Mouse (Mus musculus) cerebellum, adult 11 months (tissue): Measurements from ENCODE around the gene Anln.
"Not testable (repeated sequence)": the region's sequence is repeated elsewhere in the genome, so short reads cannot be mapped to it uniquely, and the experiment has no call there.

Experiments used
- DNase-seq: peaks from one replicate; pipeline ENCODE4 v3.0.0; 2022

Anln gene

DNA sequence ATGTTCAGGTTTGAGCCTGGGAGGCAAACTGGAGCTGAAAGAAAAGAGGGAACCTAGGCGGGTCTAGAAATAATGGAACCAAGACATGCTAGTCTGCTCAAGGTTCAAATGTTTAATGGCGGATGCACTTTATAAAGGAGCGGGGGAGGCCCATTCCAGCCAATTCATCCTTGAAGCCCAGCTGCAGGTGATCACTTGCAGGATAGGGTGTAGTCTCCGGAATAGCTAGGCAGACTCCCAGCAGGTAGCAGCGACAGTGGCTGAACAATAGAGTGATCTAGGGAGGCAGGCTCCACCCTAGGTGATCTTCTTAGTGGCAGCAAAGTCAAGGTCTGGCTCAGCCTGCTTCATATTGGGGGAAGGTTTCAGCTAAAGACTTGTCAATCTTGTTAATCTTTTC, 72.9 kb downstream of the Anln start:
- not testable (repeated sequence) for DNase-seq

DNA sequence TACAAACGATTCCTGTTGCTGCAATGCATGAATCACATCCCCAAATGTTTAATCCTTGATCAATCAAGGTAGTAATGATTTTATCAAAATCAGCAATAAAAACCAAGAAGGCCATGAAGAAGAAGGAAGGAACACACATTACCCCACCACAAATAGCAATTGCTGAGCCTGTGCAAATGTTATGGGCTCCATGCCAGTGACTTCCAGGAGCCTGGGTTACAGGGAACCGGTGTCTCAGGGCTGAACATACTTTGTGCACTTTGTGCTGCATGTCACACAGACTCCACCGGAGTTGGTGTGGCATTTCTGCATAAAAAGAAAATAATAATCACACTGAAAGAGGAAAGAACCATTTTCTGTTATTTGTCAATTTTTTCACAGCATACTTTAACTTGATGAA, 74.9 kb downstream of the Anln start:
- no peak for DNase-seq

DNA sequence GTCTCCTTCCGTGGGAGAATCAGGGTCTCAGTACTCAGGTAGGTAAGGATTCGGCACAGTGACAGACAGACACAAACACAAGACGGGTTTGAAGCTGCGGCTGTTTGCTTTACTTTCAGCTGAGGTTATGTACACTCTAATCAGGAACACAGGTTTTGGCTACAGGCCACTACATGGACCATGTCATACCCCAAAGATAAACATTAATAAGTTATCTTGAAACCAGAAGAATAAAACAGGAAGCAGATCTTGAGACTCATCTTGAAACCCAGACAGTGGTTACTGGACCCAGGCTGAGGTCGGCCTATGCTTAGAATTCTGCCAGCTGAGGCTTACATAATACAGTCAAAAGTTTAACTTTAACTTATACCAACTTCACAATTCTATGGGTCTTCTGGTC, 75.8 kb downstream of the Anln start:
- no peak for DNase-seq

DNA sequence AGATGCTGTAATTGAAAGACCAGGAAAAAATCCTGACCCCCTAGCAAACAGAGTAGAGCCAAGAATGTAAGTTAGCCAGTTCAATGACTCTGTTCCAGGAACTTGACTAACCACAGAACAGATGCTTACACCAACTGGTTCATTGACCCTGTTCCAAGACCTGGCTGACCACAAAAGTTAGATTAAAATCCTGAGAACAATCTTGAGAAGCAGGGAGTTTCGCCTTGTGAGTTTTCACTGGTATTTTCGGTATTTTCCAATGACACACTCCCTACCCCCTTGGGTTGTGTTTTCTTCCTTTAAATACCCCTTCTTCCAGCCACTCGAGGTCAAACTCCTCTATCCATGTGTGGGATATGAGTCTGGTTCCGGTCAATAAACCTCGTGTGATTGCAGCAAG, 79.3 kb downstream of the Anln start:
- DNase-seq = no peak

DNA sequence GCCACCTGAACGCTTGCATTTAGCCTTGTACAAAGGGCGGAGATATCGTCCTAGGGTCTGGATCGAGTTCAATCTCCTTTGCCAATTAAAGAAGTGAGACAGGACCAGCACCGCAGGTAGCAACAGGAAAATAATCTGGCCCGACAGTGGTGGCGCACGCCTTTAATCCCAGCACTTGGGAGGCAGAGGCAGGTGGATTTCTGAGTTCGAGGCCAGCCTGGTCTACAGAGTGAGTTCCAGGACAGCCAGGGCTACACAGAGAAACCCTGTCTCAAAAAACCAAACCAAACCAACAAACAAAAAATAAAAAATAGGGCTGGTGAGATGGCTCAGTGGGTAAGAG, 81.1 kb downstream of the Anln start:
- not testable (repeated sequence) for DNase-seq

DNA sequence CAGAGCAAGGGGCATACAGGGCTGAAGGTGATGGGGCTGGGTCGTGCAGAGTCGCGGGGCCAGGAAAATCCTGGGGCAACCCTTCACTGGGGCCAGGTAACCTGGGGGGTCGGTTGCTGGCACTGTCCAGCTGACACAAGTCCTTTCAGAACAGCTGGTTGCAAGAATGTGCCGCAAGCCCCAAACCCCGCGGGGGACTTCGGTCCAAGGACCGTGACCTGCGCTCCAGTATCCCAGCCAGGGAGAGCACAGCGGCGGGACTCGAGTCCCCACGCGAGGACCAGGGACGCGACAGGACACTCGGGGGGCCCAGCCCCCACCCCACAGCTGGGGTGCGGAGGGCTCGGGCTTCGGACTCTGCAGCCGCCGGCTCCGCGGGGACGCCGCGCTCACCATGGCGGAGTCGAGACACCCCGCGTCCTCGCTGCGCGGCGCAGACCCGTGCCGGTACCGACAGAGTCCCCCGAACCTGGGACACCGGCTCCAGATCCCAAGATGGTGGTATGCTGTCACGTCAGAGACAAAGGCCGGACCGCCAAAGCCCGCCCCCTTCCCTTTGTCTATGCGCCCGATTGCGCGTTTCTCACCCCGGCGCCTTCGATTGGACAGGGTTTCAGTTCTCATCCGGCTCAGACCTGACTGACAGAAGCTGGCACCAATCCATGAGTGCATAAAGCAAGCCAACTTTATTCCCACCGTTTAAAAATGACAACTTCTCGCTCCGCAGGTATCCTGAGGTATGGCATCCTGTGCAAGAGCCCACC, 81.7 kb downstream of the Anln start, which contains the start of gene Zfp810:
TSS of gene Zfp810 (minus strand) at position 493 of the 764 bp plus-strand sequence.
- peak; percentile 89 for DNase-seq

DNA sequence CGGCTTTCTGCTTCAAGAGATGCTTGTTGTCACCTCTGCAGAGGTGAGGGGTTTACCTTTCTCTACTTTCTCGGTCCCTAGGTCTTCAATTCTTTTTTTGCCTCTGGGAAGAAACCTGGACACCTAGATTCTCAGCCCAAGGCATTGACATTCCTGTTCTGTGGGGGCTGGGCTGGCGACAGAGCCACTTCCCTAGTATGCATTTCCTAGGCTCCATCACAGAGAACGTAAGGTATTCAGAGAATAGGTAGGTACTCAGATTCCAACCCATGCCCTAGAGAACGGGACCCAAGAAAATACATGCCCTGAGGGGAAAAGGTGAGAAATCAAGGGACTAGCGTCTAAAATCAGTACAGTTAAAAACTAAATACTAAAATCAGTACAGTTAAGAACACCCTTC, 82.3 kb downstream of the Anln start:
- no peak for DNase-seq

DNA sequence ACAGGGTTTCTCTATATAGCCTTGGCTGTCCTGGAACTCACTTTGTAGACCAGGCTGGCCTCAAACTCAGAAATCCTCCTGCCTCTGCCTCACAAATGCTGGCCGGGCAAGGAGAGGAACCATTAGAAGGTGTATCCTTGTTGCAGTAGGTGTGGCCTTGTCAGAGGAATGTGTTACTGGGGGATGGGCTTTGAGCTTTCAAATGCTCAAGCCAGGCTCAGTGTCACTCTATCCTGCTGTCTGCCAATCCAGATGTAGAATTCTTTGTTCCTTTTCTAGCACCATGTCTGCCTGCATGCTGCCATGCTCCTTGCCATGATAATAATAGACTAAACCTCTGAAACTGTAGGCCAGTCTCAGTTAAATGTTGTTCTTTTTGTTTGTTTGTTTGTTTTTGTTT, 86.8 kb downstream of the Anln start:
- no peak for DNase-seq
